Mouse (Mus musculus) granulocyte monocyte progenitor cell, adult 5-6 weeks (primary cell): ENCODE data around the gene Sult2a4. TPM values are rescaled to one million over a fixed set of nuclear protein-coding genes. Genes with fewer than 3 reads are reported as not detected.
"Not testable (repeated sequence)": the region's sequence is repeated elsewhere in the genome, so short reads cannot be mapped to it uniquely, and the experiment has no call there.

ENCODE experiments used
- ATAC-seq: replicated peaks from 2 replicates; pipeline ENCODE4 v1.8.0; 2016; ENCODE audit warnings: mild to moderate bottlenecking, moderate TSS enrichment, inconsistent platforms; ENCODE audit not compliant: poor library complexity, severe bottlenecking
- total RNA-seq, 2 experiments: library from RNA; stranded (forward) in 1 of 2; stranded (reverse) in 1 of 2; fragments of 200-712, 200-1000 nt in 1 of 2; fragments of >200 nt in 1 of 2; fragmentation: Nextera tagmentation in 1 of 2; gene quantifications; 2 replicates each; pipeline ENCODE4 v1.2.3; 2014 to 2017

Sult2a4 gene
- total RNA-seq (2014; fragmentation: Nextera tagmentation) (not detected in 2 replicates), total RNA-seq (2017) (not detected in 2 replicates)

DNA sequence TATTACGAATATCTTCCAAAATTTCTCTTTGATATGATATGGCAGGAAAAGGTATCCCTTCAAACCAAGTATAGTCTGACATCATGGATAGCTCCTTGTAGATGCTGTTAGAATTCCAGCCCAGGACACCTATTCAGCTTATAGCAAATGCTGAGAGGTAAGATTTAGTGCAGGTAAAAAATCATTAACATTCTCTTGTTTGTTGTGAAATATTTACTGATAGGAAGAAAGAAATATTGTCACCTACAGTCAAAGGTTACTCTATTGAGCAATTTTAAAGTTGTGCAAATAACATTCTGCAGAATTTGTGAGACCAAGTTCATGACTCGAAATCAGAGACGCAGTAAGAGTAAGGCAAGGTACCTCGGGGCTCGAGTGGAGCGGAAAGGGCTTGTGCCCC, at the start of gene Sult2a4:
Gene Sult2a4, minus strand, starts transcription at position 101 of the 400 bp plus-strand sequence.
- not testable (repeated sequence) for ATAC-seq

DNA sequence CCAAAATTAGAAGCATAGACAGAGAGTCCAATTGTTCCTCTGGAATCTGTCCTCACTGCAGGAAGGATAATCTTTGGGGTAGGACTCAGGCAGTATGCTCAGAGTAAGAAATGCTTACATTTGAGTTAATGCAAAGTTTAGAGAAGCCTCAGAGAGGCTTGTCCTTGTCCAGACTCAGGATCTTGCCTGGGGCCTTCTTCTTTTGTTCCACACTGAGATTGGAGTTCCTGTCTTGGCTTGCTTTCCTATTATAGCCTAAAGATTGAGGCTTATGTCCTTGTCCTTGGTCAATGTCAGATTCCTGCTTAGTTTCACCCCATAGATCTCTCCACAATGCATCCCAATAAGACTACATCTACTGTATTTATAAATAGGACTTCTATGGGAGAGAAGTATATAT, 41.4 kb upstream of the Sult2a4 start:
- not testable (repeated sequence) for ATAC-seq

DNA sequence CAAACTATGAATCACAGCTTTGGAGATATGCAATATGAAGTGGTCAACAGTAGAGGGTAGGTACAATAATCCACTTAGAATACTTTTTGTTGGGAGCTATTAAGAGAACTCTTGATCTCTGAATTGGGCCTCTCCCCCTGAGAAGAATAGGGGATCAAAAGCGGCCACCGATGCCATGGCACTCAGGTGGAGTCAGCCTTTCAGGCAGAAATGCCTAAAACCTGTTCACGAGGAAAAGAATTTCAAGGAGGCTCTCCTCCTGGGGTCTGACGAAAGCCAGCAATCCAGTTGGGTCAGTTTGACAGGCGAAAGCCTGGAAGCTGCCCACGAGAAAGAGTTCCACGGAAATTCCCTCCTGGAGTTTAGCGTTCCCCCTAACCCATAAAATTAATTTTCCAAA, 23.7 kb upstream of the Sult2a4 start:
- no peak for ATAC-seq

DNA sequence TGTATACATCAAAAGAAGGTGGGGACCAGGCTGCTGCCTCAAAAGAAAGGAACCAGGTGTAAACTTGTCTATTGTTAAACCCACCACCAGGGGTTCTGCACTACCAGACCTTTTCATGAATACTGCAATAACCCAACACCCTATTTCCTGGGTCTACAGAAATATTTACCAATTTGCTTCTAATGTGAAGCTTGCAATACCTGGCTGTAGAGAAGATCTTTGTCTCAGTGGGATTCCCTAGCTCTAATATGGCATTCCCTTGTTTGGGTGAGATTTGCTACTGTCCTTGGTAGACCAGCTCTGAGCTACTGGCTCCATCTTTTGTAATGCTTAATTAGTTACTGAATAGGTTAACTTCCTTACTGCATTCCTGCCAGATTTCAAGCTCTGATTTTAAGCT, 21.3 kb upstream of the Sult2a4 start:
- ATAC-seq: not testable (repeated sequence)

Other genes with a start within 250 kb of the Sult2a4 start
- gene Sult2a1, start 152.2 kb downstream of the Sult2a4 start, total RNA-seq (2014; fragmentation: Nextera tagmentation): not detected in 2 replicates
- not detected in 2 replicates for gene Sult2a1, start 152.2 kb downstream of the Sult2a4 start, total RNA-seq (2017)
- gene Sult2a3, start 133.4 kb upstream of the Sult2a4 start, total RNA-seq (2014; fragmentation: Nextera tagmentation): not detected in 2 replicates
- not detected in 2 replicates for gene Sult2a3, start 133.4 kb upstream of the Sult2a4 start, total RNA-seq (2017)